Mouse (Mus musculus) small intestine, adult 2 months (tissue): Measurements from ENCODE around the gene Naa50.

ENCODE experiments used
- CTCF ChIP-seq: fragments of 200-500 bp; IDR thresholded peaks from 2 replicates; pipeline ENCODE4 v1.5.1; 2012; ENCODE audit warnings: low read depth, mild to moderate bottlenecking, control low read depth, inconsistent platforms, low read length, moderate library complexity, mixed read lengths; ENCODE audit not compliant: insufficient replicate concordance, insufficient read length; ENCODE audit errors: extremely low read depth
- POLR2A ChIP-seq: fragments of 200-500 bp; IDR thresholded peaks from 2 replicates; pipeline ENCODE4 v1.6.1; 2012; ENCODE audit warnings: low read depth, mild to moderate bottlenecking, control low read depth, inconsistent platforms, low read length, moderate library complexity

- TF ChIP-seq POLR2A, result no peak
- no peak for TF ChIP-seq CTCF
Observed at GRCm38 (mm10) chr16:44187172-44187571, 47.5 kb downstream of the Naa50 start.
